Mouse (Mus musculus) hindbrain, embryonic 15.5 days (tissue): ENCODE data around the gene Mrgprg. TPM values are rescaled to one million over a fixed set of nuclear protein-coding genes. Genes with fewer than 3 reads are reported as not detected.

Source experiments
- ATAC-seq: fragments of 200-750 bp; cut with Nextera tagmentation; 2 replicates; pipeline ENCODE4 v1.8.0; 2017; ENCODE audit warnings: low read depth, moderate number of reproducible peaks, moderate TSS enrichment; ENCODE audit not compliant: low FRiP score
- H3K27ac ChIP-seq: fragments of 300-500 bp; sonication (generic); replicated peaks from 2 replicates; pipeline ENCODE4 v1.5.1; 2015; ENCODE audit warnings: mild to moderate bottlenecking, inconsistent platforms
- H3K27me3 ChIP-seq: fragments of 300-500 bp; sonication (generic); 2 replicates; pipeline ENCODE4 v1.6.1; 2015; ENCODE audit warnings: control low read depth, inconsistent platforms
- H3K36me3 ChIP-seq: fragments of 300-500 bp; sonication (generic); 2 replicates; pipeline ENCODE4 v1.6.1; 2015; ENCODE audit warnings: control low read depth, inconsistent platforms
- H3K4me1 ChIP-seq: fragments of 300-500 bp; sonication (generic); replicated peaks from 2 replicates; pipeline ENCODE4 v1.6.1; 2015; ENCODE audit warnings: control low read depth, inconsistent platforms
- H3K4me2 ChIP-seq: fragments of 300-500 bp; sonication (generic); 2 replicates; pipeline ENCODE4 v1.6.1; 2015; ENCODE audit warnings: moderate library complexity, mild to moderate bottlenecking, inconsistent platforms
- H3K4me3 ChIP-seq: fragments of 300-500 bp; sonication (generic); 2 replicates; pipeline ENCODE4 v1.5.1; 2015; ENCODE audit warnings: mild to moderate bottlenecking, inconsistent platforms
- H3K9ac ChIP-seq: fragments of 300-500 bp; sonication (generic); 2 replicates; pipeline ENCODE4 v1.6.1; 2015; ENCODE audit warnings: inconsistent platforms
- H3K9me3 ChIP-seq: fragments of 300-500 bp; sonication (generic); 2 replicates; pipeline ENCODE4 v1.6.1; 2016; ENCODE audit warnings: control low read depth, inconsistent platforms
- WGBS: fragments of 180-500 bp; shearing (Covaris S2); methylation state at CpG from one replicate; pipeline ENCODE4 v1.1.7; 2015; 5-methylcytosine and 5-hydroxymethylcytosine counted together
- microRNA-seq: library from miRNA; unstranded; fragments of <30 nt; microRNA quantifications from one replicate; pipeline ENCODE4, GENCODE M21; 2016
- polyA plus RNA-seq: library from polyadenylated mRNA; unstranded; fragments of >200 nt; fragmentation: Nextera tagmentation; extraction: Ambion mirVana; gene quantifications from 2 replicates; pipeline ENCODE4 v1.2.1, GENCODE M21; 2015

The Mrgprg gene
- polyA plus RNA-seq, 1 experiment from 2014 or later = not detected

DNA sequence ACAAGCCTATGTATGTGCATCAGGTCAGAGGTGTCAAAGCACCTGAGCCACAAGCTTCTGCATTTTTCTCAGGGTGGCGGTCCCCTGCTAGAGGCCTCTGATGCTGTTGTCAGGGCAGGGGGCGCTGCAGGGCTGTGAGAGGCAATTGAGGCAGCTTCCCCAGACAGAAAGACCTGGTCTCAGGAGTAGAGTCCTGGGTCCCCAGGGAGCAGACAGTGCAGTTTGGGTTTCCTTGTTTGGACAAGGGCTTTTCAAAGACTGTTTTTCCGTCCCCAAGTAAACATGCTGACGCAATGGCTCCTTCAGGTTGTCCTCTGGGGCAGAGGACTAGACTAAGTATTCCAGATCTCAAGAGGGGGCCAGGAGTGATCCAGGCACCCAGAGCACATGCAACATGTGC lies 40.4 kb downstream of the Mrgprg start:
- Histone ChIP-seq H3K36me3 (peaks cover 3% of the 10 kb centered on the region; the same call in 1 of the 2 replicates), H3K9ac (no peak overlapping the region), H3K4me1 (no peaks in the 10 kb centered on the region), H3K27ac (no peak overlapping the region), H3K9me3 (no peaks in the 10 kb centered on the region), H3K4me3 (no peak overlapping the region), H3K4me2 (no peak overlapping the region), H3K27me3 (no peaks in the 10 kb centered on the region)
- ATAC-seq = no peak
- WGBS = 69% methylated on average over 4 of the region's 4 CpGs

- Histone ChIP-seq H3K4me3 (no peak overlapping the region), H3K9ac (no peak overlapping the region), H3K27ac (no peak overlapping the region), H3K4me2 (no peak overlapping the region), H3K36me3 (peaks cover 3% of the 10 kb centered on the region; the same call in 1 of the 2 replicates), H3K9me3 (no peaks in the 10 kb centered on the region), H3K27me3 (no peaks in the 10 kb centered on the region), H3K4me1 (no peaks in the 10 kb centered on the region)
- 96% methylated on average over 4 of the region's 4 CpGs for WGBS
- ATAC-seq = no peak
These were observed 43.0 kb downstream of the Mrgprg start for GRCm38 (mm10) chr7:143723841-143724240.

- Histone ChIP-seq H3K9ac (no peak overlapping the region), H3K9me3 (no peaks in the 10 kb centered on the region), H3K27ac (no peak overlapping the region), H3K4me2 (no peak overlapping the region), H3K27me3 (no peaks in the 10 kb centered on the region), H3K36me3 (no peaks in the 10 kb centered on the region), H3K4me3 (no peak overlapping the region), H3K4me1 (no peaks in the 10 kb centered on the region; the same call in 1 of the 2 replicates)
- no peak for ATAC-seq
- 84% methylated on average over 5 of the region's 5 CpGs for WGBS
These were observed 44.1 kb downstream of the Mrgprg start for GRCm38 (mm10) chr7:143722646-143723045.

DNA sequence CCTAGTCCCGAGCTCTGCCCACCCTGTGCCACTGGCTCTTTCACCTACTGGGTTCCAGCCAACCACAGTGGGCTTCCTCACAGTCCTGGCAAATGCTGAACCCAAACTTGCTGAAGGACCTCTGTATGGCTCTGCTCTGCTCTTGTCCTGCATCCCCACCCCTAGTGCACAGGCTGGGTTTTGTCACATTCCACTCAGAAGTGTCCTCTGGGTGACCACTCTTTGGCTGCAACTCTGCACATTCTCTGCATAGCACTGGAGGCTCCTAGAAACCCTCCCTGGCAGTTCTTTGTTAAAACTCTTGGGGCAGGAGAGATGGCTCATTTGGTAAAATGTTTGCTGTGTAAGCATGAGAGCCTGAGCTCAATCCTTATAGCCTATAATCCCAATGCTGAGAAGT lies 49.0 kb downstream of the Mrgprg start:
- peaks cover 3% of the 10 kb centered on the region; the same call in 1 of the 2 replicates for H3K4me1 ChIP-seq
- H3K9me3 ChIP-seq = no peaks in the 10 kb centered on the region
- H3K27me3 ChIP-seq = no peaks in the 10 kb centered on the region
- no peak overlapping the region for H3K9ac ChIP-seq
- no peak overlapping the region for H3K4me3 ChIP-seq
- 80% methylated on average over 1 of the region's 1 CpGs for WGBS
- no peak overlapping the region for H3K27ac ChIP-seq
- peak; percentile 45; the same call in 1 of the 2 replicates for ATAC-seq
- peaks cover 10% of the 10 kb centered on the region; the same call in 1 of the 2 replicates for H3K36me3 ChIP-seq
- no peak overlapping the region for H3K4me2 ChIP-seq

Small RNA genes within 50 kb of the gene (microRNA-seq; reads per million reads assigned to microRNA genes)
- gene Gm22064 = not detected

Other genes starting within 250 kb of the Mrgprg start
- gene Nap1l4, start 217.9 kb downstream of the Mrgprg start, polyA plus RNA-seq = 317 and 322 TPM in 2 replicates
- 67.9 and 71.6 TPM in 2 replicates for gene Cars, start 166.9 kb downstream of the Mrgprg start, polyA plus RNA-seq
- gene Tnfrsf26, start 138.3 kb downstream of the Mrgprg start, polyA plus RNA-seq = 0.25 and 0.27 TPM in 2 replicates
- 4.9 and 5.1 TPM in 2 replicates for gene Tnfrsf22, start 117.3 kb downstream of the Mrgprg start, polyA plus RNA-seq
- gene Tnfrsf23, start 81.1 kb downstream of the Mrgprg start, polyA plus RNA-seq = 0.90 and 1.6 TPM in 2 replicates
- gene Osbpl5, start 10.0 kb downstream of the Mrgprg start, polyA plus RNA-seq = 37.8 and 39.9 TPM in 2 replicates
- gene Mrgpre, start 17.5 kb upstream of the Mrgprg start, polyA plus RNA-seq = 7.0 and 11.2 TPM in 2 replicates
- 7.2 and 7.7 TPM in 2 replicates for gene Nadsyn1, start 55.9 kb upstream of the Mrgprg start, polyA plus RNA-seq
- gene Dhcr7, start 56.2 kb upstream of the Mrgprg start, polyA plus RNA-seq = 78.4 and 80.3 TPM in 2 replicates
- gene Gm498, start 99.8 kb upstream of the Mrgprg start, polyA plus RNA-seq = not detected in 2 replicates
- 8.8 and 10.2 TPM in 2 replicates for gene Shank2, start 234.9 kb upstream of the Mrgprg start, polyA plus RNA-seq